Mouse (Mus musculus): ENCODE measurements around the gene Ppp1r32. TPM values are rescaled to one million over a fixed set of nuclear protein-coding genes. Genes with fewer than 3 reads are reported as not detected.

The Ppp1r32 gene
- total and polyA plus RNA-seq, 2 experiments from 2014 or later = 5.0 to 7.8 TPM

- Histone ChIP-seq H3K4me2 (ENCODE audit: low read depth, low read length, poor library complexity, severe bottlenecking) (no peak overlapping the region), H3K4me3 (ENCODE audit: low read depth, low read length) (no peak overlapping the region), H3K27ac (ENCODE audit: low read depth, low read length) (no peak overlapping the region), H3K9ac (replicated peaks; ENCODE audit: low read length, poor library complexity, severe bottlenecking) (no peak overlapping the region), H3K4me1 (ENCODE audit: insufficient read depth, low read length) (0 out of 2 replicates have a peak, but pooled peaks cover 3% of the 10 kb centered on the region), H3K36me3 (ENCODE audit: insufficient read depth, low read length) (peaks cover 16% of the 10 kb centered on the region; the same call in 1 of the 2 replicates), H3K9me3 (ENCODE audit: low read length) (no peaks in the 10 kb centered on the region), H3K27me3 (ENCODE audit: insufficient read depth, low read length) (no peaks in the 10 kb centered on the region)
- no peak for DNase-seq (ENCODE audit: low spot score)
- TF ChIP-seq CTCF (IDR thresholded peaks at IDR 0.05) = no peak
- WGBS = 62% methylated on average over 6 of the region's 6 CpGs
- ATAC-seq (ENCODE audit: low FRiP score) = no peak
Measured at GRCm38 (mm10) chr19:10426793-10427192, 55.9 kb downstream of the Ppp1r32 start.

GRCm38 (mm10) chr19:10426312-10426711 lies 56.4 kb downstream of the Ppp1r32 start:
- H3K4me3 ChIP-seq (ENCODE audit: low read depth, low read length) = no peak overlapping the region

GRCm38 (mm10) chr19:10425484-10426270 lies 57.1 kb downstream of the Ppp1r32 start:
- ATAC-seq (ENCODE audit: low FRiP score) (0 out of 2 replicates have a peak, but pooled peaks have one; percentile 15), DNase-seq (ENCODE audit: low spot score) (no peak)
- Histone ChIP-seq H3K36me3 (ENCODE audit: insufficient read depth, low read length) (peaks cover 14% of the 10 kb centered on the region; the same call in 1 of the 2 replicates), H3K4me2 (ENCODE audit: low read depth, low read length, poor library complexity, severe bottlenecking) (no peak overlapping the region), H3K27me3 (ENCODE audit: insufficient read depth, low read length) (no peaks in the 10 kb centered on the region), H3K9ac (replicated peaks; ENCODE audit: low read length, poor library complexity, severe bottlenecking) (no peak overlapping the region), H3K9me3 (ENCODE audit: low read length) (no peaks in the 10 kb centered on the region), H3K27ac (ENCODE audit: low read depth, low read length) (no peak overlapping the region), H3K4me3 (ENCODE audit: low read depth, low read length) (no peak overlapping the region), H3K4me1 (ENCODE audit: insufficient read depth, low read length) (0 out of 2 replicates have a peak, but pooled peaks cover 3% of the 10 kb centered on the region)
- no peak for TF ChIP-seq CTCF (IDR thresholded peaks at IDR 0.05)
- WGBS = 53% methylated on average over 13 of the region's 13 CpGs

More at GRCm38 (mm10) chr19:10426312-10426711, 56.4 kb downstream of the Ppp1r32 start:
- DNase-seq (ENCODE audit: low spot score) (no peak), ATAC-seq (ENCODE audit: low FRiP score) (no peak)
- Histone ChIP-seq H3K36me3 (ENCODE audit: insufficient read depth, low read length) (peaks cover 16% of the 10 kb centered on the region; the same call in 1 of the 2 replicates), H3K4me1 (ENCODE audit: insufficient read depth, low read length) (0 out of 2 replicates have a peak, but pooled peaks cover 3% of the 10 kb centered on the region), H3K9me3 (ENCODE audit: low read length) (no peaks in the 10 kb centered on the region), H3K27me3 (ENCODE audit: insufficient read depth, low read length) (no peaks in the 10 kb centered on the region), H3K4me2 (ENCODE audit: low read depth, low read length, poor library complexity, severe bottlenecking) (no peak overlapping the region), H3K27ac (ENCODE audit: low read depth, low read length) (no peak overlapping the region), H3K9ac (replicated peaks; ENCODE audit: low read length, poor library complexity, severe bottlenecking) (no peak overlapping the region)
- TF ChIP-seq CTCF (IDR thresholded peaks at IDR 0.05) = no peak
- 41% methylated on average over 25 of the region's 25 CpGs for WGBS

- 30% methylated on average over 1 of the region's 1 CpGs for WGBS
- 0 out of 2 replicates have a peak, but pooled peaks cover 3% of the 10 kb centered on the region for H3K4me1 ChIP-seq (ENCODE audit: insufficient read depth, low read length)
- DNase-seq (ENCODE audit: low spot score) (no peak), ATAC-seq (ENCODE audit: low FRiP score) (no peak)
- H3K27ac ChIP-seq (ENCODE audit: low read depth, low read length) = no peak overlapping the region
- H3K9ac ChIP-seq (replicated peaks; ENCODE audit: low read length, poor library complexity, severe bottlenecking) = no peak overlapping the region
- H3K4me2 ChIP-seq (ENCODE audit: low read depth, low read length, poor library complexity, severe bottlenecking) = no peak overlapping the region
- peaks cover 13% of the 10 kb centered on the region; the same call in 1 of the 2 replicates for H3K36me3 ChIP-seq (ENCODE audit: insufficient read depth, low read length)
- TF ChIP-seq CTCF (IDR thresholded peaks at IDR 0.05) = no peak
- no peaks in the 10 kb centered on the region for H3K27me3 ChIP-seq (ENCODE audit: insufficient read depth, low read length)
- no peaks in the 10 kb centered on the region for H3K9me3 ChIP-seq (ENCODE audit: low read length)
- no peak overlapping the region for H3K4me3 ChIP-seq (ENCODE audit: low read depth, low read length)
Measured at GRCm38 (mm10) chr19:10424751-10425150, 58.0 kb downstream of the Ppp1r32 start.

Other genes with a start within 250 kb of the Ppp1r32 start
- gene Myrf, start 242.2 kb downstream of the Ppp1r32 start, total RNA-seq (2014; rRNA removed) = 1.7 and 2.2 TPM in 2 replicates
- gene Myrf, start 242.2 kb downstream of the Ppp1r32 start, polyA plus RNA-seq (2015; fragmentation: Nextera tagmentation; extraction: Ambion mirVana) = 0.91 and 0.94 TPM in 2 replicates
- gene Dagla, start 178.1 kb downstream of the Ppp1r32 start, total RNA-seq (2014; rRNA removed) = 29.9 and 40.8 TPM in 2 replicates
- 12.8 and 13.7 TPM in 2 replicates for gene Dagla, start 178.1 kb downstream of the Ppp1r32 start, polyA plus RNA-seq (2015; fragmentation: Nextera tagmentation; extraction: Ambion mirVana)
- gene Syt7, start 93.8 kb downstream of the Ppp1r32 start, total RNA-seq (2014; rRNA removed) = 138 and 140 TPM in 2 replicates
- gene Syt7, start 93.8 kb downstream of the Ppp1r32 start, polyA plus RNA-seq (2015; fragmentation: Nextera tagmentation; extraction: Ambion mirVana) = 14.7 and 19.0 TPM in 2 replicates
- 6.2 and 8.7 TPM in 2 replicates for gene Lrrc10b, start 25.5 kb downstream of the Ppp1r32 start, total RNA-seq (2014; rRNA removed)
- 2.2 and 2.3 TPM in 2 replicates for gene Lrrc10b, start 25.5 kb downstream of the Ppp1r32 start, polyA plus RNA-seq (2015; fragmentation: Nextera tagmentation; extraction: Ambion mirVana)
- 55.7 and 62.3 TPM in 2 replicates for gene Cpsf7, start 42.3 kb upstream of the Ppp1r32 start, total RNA-seq (2014; rRNA removed)
- gene Cpsf7, start 42.3 kb upstream of the Ppp1r32 start, polyA plus RNA-seq (2015; fragmentation: Nextera tagmentation; extraction: Ambion mirVana) = 36.7 and 40.6 TPM in 2 replicates
- 51.5 and 54.4 TPM in 2 replicates for gene Sdhaf2, start 43.2 kb upstream of the Ppp1r32 start, total RNA-seq (2014; rRNA removed)
- gene Sdhaf2, start 43.2 kb upstream of the Ppp1r32 start, polyA plus RNA-seq (2015; fragmentation: Nextera tagmentation; extraction: Ambion mirVana) = 56.1 and 64.3 TPM in 2 replicates
- gene Tmem216, start 73.3 kb upstream of the Ppp1r32 start, total RNA-seq (2014; rRNA removed) = 23.1 and 33.8 TPM in 2 replicates
- gene Tmem216, start 73.3 kb upstream of the Ppp1r32 start, polyA plus RNA-seq (2015; fragmentation: Nextera tagmentation; extraction: Ambion mirVana) = 41.5 and 47.0 TPM in 2 replicates
- gene Cyb561a3, start 94.2 kb upstream of the Ppp1r32 start, total RNA-seq (2014; rRNA removed) = 19.1 and 32.0 TPM in 2 replicates
- gene Cyb561a3, start 94.2 kb upstream of the Ppp1r32 start, polyA plus RNA-seq (2015; fragmentation: Nextera tagmentation; extraction: Ambion mirVana) = 20.3 and 22.2 TPM in 2 replicates
- gene Tmem138, start 94.4 kb upstream of the Ppp1r32 start, total RNA-seq (2014; rRNA removed) = 18.5 and 18.8 TPM in 2 replicates
- 32.4 and 33.1 TPM in 2 replicates for gene Tmem138, start 94.4 kb upstream of the Ppp1r32 start, polyA plus RNA-seq (2015; fragmentation: Nextera tagmentation; extraction: Ambion mirVana)
- gene Ddb1, start 122.4 kb upstream of the Ppp1r32 start, total RNA-seq (2014; rRNA removed) = 247 and 261 TPM in 2 replicates
- 135 TPM in 2 replicates for gene Ddb1, start 122.4 kb upstream of the Ppp1r32 start, polyA plus RNA-seq (2015; fragmentation: Nextera tagmentation; extraction: Ambion mirVana)
- gene Tkfc, start 122.7 kb upstream of the Ppp1r32 start, total RNA-seq (2014; rRNA removed) = 11.1 and 15.8 TPM in 2 replicates
- 19.5 and 23.3 TPM in 2 replicates for gene Tkfc, start 122.7 kb upstream of the Ppp1r32 start, polyA plus RNA-seq (2015; fragmentation: Nextera tagmentation; extraction: Ambion mirVana)
- gene Vwce, start 151.3 kb upstream of the Ppp1r32 start, total RNA-seq (2014; rRNA removed) = 2.6 and 2.9 TPM in 2 replicates
- 1.9 and 2.2 TPM in 2 replicates for gene Vwce, start 151.3 kb upstream of the Ppp1r32 start, polyA plus RNA-seq (2015; fragmentation: Nextera tagmentation; extraction: Ambion mirVana)
- gene Pga5, start 195.1 kb upstream of the Ppp1r32 start, total RNA-seq (2014; rRNA removed) = not detected in 2 replicates
- not detected in 2 replicates for gene Pga5, start 195.1 kb upstream of the Ppp1r32 start, polyA plus RNA-seq (2015; fragmentation: Nextera tagmentation; extraction: Ambion mirVana)
- 17.5 and 22.4 TPM in 2 replicates for gene Vps37c, start 205.8 kb upstream of the Ppp1r32 start, total RNA-seq (2014; rRNA removed)
- 22.9 and 28.0 TPM in 2 replicates for gene Vps37c, start 205.8 kb upstream of the Ppp1r32 start, polyA plus RNA-seq (2015; fragmentation: Nextera tagmentation; extraction: Ambion mirVana)